Mouse (Mus musculus): Measurements from ENCODE around the gene Psmd11.
A peak's percentile ranks its signal among the peaks of the same experiment; 100 is the strongest.

Psmd11 gene

DNA sequence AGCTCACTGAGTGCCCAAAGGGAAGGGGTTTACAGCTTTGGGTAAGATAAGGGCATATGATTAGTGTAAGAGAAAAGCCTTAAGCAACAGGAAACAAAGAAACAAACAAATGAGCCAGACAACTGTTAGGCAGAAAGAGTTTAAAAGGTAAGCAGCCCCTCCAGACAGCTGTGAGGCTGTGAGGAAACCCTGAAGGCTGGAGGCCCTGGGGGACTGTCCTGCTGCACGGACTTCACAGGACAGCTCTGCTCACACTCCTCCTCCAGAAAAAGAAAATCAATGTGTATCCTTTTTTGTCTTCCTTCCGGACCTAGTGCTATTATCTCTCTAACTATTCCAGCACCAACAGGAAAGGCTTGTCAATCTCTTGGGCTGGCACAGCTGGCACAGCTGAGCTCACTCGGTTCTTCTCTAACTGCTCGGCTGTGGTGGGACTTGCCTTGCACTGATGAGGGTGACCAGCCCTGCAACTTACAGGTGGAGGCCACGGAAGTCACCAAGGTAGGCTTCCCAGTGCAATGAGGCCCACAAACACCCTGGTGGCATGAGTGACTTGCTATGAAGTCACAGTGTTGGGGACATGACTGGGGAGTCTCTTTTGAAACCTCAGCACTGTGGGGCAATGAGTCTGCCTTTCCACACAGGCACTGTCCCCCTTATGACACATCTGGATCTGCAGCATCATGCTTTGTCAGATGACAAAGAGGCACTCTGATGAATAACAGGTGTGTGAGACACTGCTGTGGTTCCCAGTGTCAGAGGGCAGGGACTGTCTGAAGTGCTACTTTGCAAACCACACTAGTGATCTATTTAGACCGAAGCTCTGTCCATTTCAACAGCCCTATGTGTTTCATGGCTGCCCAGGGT is 76.3 kb downstream of the Psmd11 start:
- no peak for DNase-seq (ENCODE audit: low read depth, low spot score)

DNA sequence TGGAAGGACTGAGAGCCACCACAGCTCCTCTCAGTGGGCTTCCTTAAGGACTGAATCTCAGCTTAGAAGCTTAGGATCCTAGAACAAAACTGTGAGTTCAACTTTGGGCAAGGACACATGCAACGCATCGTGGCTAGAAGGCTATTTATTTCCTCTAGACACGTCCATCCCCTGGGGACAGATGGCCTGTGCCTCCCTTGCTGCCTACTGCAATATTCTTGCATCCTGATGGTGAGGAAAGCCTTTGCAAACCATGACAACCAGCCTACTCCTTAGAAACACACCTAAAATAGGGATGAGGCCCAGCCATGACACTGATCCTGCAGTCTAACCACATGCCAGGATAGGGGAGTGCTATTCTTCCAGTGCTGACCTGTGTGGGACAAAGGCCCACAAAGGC is 77.2 kb downstream of the Psmd11 start:
- DNase-seq (ENCODE audit: low read depth, low spot score): peak; percentile 84

DNA sequence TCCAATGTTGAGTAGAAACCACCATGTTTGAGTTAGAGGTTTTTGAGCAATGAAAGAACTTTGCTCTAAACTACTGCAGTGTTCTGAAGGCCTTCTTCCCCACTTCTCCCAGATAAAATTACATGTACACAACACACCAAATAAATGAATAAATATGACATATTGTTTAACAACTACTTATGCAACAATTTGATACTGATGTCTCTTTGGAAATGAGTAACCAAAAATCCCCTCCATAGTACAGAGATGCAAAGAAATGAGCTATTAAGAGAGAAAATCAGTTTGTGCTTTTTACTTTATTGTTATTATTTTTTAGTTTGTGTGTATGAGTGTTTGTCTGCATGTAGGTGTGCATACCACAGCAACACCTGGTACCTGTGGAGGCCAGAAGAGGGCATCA is 78.1 kb downstream of the Psmd11 start:
- no peak for DNase-seq (ENCODE audit: low read depth, low spot score)

DNA sequence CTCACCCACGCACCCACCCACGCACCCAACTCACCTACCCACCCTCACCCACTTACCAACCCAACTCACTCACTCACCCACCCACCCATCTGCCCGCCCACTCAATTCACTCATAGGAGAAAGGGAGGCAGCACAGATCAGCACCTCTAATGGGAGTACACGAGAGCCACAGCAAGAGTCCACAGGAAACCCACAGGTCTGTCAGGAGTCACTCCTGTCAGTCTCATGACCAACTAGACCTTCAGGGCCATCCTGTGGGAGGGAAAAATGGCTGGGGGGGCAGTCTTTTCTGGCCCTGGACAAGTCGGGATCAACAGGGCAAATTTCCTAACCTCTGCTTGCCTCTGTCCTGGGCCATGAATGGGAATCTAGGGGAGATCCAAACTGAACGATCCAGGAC is 79.4 kb downstream of the Psmd11 start:
- no peak for DNase-seq (ENCODE audit: low read depth, low spot score)

DNA sequence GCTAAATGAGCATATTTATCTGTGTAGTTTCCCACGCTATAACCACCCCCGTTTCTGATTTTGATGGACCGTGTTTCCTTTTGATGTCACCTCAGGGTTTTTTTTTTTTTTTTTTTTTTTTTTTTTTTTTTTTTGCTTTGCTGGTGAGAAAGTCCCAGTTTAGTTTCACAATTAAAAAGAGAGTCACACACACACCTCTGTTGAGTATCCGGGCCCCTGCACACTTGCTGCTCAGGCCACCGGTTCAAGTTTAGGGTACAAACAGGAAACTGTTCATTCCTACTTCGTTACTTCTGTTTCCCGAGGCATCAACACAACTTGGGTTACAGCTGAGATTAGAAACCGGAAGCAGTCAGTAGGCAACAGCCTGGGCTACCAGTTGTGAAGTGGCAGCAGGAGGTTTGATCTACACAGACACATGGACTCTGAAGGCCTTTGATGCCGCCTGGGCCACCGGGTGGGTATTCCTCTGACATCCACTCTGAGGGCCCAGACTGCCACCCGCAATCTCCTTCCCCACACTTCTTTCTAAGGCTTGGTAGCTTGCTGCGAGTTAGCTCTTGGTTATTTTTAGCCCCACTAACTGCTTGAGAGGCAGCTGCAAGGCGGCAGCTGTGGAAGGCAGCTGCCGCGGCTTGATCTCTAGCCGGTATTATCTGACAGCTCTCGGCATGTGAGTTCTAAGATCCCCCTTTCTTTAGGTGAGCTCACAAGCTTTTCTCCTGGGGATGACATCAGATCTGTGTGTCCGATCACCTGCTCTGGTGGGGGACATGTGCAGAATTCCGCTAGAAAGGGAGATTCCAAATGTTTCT is 80.2 kb downstream of the Psmd11 start:
- no peak for DNase-seq (ENCODE audit: low read depth, low spot score)

DNA sequence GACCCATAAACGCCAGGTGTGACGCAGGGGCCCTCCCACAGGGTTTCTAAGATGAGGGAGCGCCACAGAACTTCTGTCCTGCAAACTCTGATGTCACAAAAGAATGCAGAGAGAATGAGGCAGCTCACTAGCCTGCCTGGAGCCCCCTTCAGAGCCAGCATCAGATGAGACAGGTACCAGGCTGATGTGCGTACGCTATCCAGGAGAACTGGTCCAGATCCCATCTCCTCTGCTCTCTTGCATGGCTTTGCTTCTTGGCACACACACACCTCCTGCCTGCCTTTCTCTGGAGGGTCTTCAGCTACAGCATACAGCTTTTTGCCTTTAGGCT is 80.7 kb downstream of the Psmd11 start:
- DNase-seq (ENCODE audit: low read depth, low spot score): no peak

DNA sequence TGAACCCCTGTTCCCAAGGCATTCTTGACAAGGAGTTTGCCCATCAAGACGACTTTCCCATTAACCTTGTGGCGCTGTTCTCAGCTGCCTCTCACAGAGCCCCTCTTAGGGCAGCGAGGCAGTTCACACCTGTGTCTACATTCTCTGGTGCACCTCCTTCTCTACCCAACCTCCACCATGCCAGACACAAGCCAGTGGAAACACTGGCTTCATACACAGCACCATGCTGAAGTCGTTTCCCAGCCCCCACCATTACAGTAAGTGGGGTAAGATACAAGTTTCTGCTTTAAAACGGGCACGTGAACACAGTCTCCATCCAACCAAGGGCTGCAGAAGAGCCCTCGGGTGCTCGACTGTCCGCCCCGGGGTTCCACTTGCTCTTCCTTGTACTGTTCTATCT is 81.7 kb downstream of the Psmd11 start:
- DNase-seq (ENCODE audit: low read depth, low spot score): no peak

DNA sequence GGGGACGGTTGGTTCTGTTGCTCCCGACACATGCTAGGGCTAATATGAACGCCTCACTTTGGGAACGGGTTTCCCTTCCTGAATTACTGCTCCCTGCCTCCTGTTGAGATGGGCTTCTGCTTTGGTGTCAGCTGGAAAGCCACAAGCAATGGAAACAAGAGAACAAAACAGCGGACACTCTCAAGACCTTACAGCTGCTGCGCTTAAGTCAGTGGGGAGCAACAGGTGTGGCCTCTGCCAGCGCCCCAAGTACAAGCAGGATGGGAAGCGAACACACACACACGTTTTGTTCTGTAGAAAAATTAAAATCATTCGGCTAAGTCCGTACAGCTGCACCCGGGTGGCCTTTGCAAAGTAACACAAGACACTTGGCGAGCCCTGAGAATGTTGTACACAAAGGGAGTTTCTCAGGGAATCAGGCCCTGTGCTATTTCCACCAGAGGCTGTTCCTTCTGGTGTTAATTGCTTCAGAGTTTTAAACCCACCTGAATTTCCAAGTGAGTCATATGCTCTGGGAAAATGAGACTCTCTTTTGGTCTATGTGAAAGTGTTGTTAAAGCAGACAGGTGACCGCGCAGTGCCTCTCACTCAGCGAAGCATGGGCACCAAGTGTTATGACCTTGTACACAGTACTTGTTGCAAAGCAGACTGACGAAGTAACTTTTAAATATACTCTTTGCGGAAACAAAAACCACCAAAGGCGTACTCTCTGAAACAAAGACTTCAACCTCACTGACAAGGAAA is 84.1 kb downstream of the Psmd11 start:
- DNase-seq (ENCODE audit: low read depth, low spot score): no peak

DNA sequence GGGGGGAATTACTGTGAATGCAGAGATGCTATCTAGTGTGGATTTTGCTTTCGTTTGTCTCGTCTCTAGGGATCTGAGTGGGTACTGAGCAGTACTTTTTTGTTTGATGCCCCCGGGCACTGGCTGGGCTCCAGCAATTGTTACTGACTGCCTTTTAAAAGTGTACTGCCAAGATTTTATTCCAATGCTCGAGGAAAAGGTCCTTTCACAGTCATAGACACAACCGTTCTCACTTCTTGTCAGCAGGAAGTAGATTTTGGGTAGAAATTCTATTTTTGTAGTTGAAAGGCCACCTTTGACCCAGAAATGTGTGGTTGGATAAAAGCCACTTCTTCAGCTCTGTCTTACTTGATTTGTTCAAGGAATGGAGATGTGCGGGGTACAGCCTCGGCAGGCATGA is 85.4 kb downstream of the Psmd11 start:
- no peak for DNase-seq (ENCODE audit: low read depth, low spot score)

DNA sequence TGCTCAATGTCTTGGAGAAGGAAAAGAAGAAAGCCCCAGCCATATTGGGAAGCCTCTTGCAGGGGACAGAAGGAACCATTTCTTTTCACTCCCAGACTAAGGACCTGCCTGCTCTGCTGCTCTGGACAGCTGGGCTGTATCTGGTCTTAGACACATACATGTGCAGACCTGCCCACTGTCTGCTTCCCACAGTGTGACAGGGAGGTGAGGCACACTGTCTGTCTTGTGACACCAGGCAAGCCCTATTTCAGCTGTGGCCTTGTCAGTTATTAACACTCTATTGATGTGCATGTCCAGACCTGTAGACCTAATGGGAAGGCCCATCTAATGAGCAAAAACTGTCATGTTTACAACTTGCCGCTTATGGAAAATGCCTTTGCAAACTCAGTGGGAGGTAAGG is 86.9 kb downstream of the Psmd11 start:
- no peak for DNase-seq (ENCODE audit: low read depth, low spot score)

DNA sequence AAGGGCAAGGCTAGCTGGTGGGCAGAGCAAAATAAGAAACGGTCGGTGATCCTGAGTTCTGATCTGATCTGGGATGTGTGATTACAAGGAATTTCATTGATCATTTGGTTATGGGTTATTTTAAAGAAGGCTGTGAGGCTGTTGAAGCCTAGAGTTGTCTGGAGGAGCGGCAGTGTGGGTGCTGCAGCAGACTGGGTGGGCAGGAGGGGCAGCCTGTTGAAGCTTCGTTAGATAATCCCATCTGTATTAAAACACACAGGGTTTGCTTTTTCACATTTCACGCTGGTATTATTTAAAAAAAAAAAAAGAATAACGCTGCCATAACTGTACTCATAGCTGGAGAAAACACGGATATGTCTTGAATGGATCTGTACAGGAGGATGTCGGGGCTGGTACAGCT is 87.5 kb downstream of the Psmd11 start:
- no peak for DNase-seq (ENCODE audit: low read depth, low spot score)

DNA sequence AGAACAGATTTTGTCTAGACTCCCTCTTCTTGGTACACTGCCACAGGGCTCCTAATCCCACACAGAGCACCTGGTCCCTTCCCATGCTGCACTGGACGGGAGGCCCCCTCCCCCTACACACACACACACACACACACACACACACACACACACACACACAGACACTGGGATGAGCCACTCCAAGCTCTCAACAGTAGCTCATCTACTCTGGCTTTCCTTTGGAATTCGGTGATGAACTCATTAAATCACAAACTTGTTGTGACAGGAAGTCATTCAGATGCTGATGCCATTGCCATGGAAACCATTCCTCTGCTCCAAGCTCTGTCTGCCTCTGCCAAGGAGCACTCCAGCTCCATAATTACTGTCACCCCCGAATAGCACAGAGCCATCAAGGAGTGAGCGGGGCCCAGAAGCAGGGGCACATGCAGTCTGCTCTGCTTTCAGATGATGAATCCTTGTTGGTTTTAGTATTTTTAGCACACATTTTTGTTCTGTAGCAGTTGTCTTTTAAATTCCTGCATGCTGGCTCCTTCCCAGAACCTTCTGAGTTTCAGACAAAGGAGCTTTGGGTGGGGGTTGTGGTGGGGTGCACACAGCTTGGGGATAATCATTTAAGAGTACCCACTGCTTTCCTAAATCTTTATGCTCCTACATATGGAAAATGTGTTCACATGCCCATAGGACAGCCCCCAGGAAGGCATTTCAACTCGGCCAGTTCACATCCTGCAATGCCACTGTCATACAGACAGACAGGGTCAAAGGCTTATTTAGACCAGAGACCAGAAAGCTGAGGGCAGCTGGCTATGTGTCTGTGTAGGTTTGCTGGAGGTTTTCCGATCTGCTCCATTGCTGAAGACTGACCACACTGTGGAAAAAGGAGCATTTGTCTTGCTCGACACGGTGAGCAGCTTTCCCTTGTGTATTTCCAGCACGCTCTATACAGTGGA is 90.3 kb downstream of the Psmd11 start:
- peak; percentile 97 for DNase-seq (ENCODE audit: low read depth, low spot score)

DNA sequence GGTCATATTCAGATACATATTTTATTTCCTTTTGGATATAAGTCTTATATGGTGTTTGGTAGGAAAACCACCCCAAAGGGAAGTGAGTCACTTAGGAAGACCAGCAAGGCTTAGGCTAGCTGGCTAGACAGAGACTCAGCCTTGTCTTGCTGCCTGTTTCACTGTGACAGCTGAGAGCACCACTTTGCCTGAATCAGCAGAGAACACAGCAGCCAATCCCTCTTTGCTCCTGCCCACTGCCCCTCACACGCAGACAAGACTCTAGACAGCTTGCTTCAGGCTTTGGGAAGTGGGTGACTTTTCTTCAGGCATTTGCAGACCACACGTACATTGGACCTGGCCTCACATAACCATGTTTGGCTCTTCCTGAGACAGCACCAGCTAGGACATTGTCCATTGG is 92.7 kb downstream of the Psmd11 start:
- DNase-seq (ENCODE audit: low read depth, low spot score): no peak
